Mouse (Mus musculus): ENCODE data around the gene Znhit3. TPM values are rescaled to one million over a fixed set of nuclear protein-coding genes. Genes with fewer than 3 reads are reported as not detected.

The Znhit3 gene
- polyA plus RNA-seq (2011; ENCODE audit: insufficient read length, low read depth, missing spikeins): 20.2 and 24.6 TPM in 2 replicates

DNA sequence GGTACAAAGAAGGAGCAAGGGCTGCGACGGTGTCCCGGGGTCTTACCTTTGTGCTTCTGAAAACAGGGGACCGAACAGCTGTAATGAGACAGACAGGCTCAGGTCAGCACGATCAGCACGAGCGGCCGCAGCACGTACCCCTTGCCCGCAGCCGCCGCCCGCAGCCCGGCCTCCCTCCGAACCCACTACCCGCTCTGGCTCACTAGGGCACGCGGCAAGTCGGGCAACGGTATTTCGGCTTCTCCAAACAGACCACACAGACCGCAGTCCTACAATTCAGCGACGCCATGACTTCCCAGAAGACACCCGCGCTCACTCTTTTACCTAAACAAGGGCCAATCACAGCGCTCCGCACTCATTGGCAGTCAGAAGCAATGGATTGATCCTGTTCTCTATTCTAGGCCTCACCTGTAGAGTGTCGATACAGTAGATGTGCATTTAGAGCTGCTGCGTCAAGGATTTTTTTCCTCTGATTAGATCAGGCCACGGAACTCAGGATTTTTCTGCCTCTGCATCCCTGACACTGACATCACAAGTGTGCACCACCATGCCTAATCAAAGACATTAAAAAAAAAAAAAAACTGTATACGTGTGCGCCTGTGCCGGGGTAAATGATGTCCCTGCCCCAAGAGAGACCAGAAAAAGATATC, at the start of gene Znhit3:
Gene Znhit3, minus strand, starts transcription at position 314 of the 650 bp plus-strand sequence.
- no peak for TF ChIP-seq CTCF (IDR thresholded peaks at IDR 0.05; ENCODE audit: borderline replicate concordance, insufficient read depth, low read length)
- TF ChIP-seq POLR2A (IDR thresholded peaks at IDR 0.05; ENCODE audit: low read depth, low read length): peak; percentile 55
- Histone ChIP-seq H3K27ac (ENCODE audit: insufficient read depth, low read length) (peak within 1 kb of the TSS; percentile 75), H3K4me3 (ENCODE audit: insufficient read depth, low read length) (peak within 1 kb of the TSS; percentile 97), H3K4me1 (ENCODE audit: control insufficient read depth, insufficient read depth, low read length) (peaks cover 5% of the 10 kb centered on the region)

DNA sequence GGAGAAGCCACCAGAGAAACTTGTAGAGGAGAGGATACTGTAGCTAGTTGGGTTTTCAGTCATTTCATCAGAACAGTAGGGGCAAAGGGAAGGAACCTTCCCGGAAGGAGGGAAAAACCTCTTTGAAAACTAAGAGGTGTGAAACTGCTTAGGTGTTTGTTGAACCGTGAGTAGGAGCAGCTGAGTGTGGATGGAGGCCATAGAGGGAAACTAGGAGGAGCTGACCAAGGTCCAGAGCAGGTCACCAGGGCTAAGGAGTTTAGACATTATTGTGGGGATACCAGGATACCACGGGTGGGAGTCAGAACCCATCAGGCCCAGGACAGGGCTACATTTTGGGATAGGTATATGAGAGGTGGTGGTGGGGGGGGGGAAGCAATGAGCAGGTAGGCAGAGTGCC, 47.4 kb upstream of the Znhit3 start:
- no peak overlapping the region for H3K4me3 ChIP-seq (ENCODE audit: insufficient read depth, low read length)
- TF ChIP-seq POLR2A (IDR thresholded peaks at IDR 0.05; ENCODE audit: low read depth, low read length): no peak
- TF ChIP-seq CTCF (IDR thresholded peaks at IDR 0.05; ENCODE audit: borderline replicate concordance, insufficient read depth, low read length): no peak
- no peak overlapping the region for H3K27ac ChIP-seq (ENCODE audit: insufficient read depth, low read length)
- no peaks in the 10 kb centered on the region for H3K4me1 ChIP-seq (ENCODE audit: control insufficient read depth, insufficient read depth, low read length)

DNA sequence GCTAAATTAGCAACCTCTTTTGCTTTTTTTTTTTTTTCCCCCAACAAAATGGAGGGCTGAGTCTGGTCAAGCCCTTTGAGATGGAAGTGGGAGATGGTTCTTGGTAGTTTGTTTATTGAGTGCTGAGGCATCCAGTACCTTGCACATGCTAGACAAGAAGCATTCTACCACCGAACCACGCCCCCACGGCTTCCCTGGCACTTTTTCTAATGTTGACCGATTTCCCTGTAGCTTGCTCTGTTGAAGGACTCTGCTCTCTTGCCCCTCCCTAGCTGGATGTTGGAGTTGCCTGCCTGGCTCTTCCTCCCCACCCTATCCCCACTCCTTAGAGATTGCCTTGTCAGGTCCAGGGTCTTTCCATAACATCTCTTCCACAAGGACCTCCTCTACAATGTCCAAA, 46.4 kb upstream of the Znhit3 start:
- no peak overlapping the region for H3K4me3 ChIP-seq (ENCODE audit: insufficient read depth, low read length)
- no peaks in the 10 kb centered on the region for H3K4me1 ChIP-seq (ENCODE audit: control insufficient read depth, insufficient read depth, low read length)
- H3K27ac ChIP-seq (ENCODE audit: insufficient read depth, low read length): no peak overlapping the region
- TF ChIP-seq CTCF (IDR thresholded peaks at IDR 0.05; ENCODE audit: borderline replicate concordance, insufficient read depth, low read length) (no peak), POLR2A (IDR thresholded peaks at IDR 0.05; ENCODE audit: low read depth, low read length) (no peak)

DNA sequence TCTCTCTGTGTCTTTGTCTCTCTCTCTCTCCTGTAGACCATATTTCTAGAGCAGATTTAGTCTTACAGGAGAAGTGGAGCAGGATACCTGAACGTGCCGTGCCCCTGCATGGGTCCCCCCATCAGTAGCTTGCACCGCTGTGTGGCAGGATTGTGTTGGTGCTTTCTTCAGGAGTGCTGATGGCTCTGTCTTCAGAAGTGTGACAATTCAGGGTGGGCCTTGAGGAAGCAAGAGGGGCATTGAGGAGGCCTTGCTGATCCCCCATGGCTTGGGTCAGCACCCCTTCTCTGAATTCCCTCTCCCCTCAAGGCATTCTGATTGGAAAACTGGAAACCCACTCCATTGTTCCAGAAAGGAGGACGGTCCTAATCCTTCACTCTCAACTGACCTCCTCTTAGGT, 45.4 kb upstream of the Znhit3 start:
- Histone ChIP-seq H3K4me1 (ENCODE audit: control insufficient read depth, insufficient read depth, low read length) (no peaks in the 10 kb centered on the region), H3K4me3 (ENCODE audit: insufficient read depth, low read length) (no peak overlapping the region), H3K27ac (ENCODE audit: insufficient read depth, low read length) (no peak overlapping the region)
- TF ChIP-seq CTCF (IDR thresholded peaks at IDR 0.05; ENCODE audit: borderline replicate concordance, insufficient read depth, low read length): no peak
- TF ChIP-seq POLR2A (IDR thresholded peaks at IDR 0.05; ENCODE audit: low read depth, low read length): no peak

DNA sequence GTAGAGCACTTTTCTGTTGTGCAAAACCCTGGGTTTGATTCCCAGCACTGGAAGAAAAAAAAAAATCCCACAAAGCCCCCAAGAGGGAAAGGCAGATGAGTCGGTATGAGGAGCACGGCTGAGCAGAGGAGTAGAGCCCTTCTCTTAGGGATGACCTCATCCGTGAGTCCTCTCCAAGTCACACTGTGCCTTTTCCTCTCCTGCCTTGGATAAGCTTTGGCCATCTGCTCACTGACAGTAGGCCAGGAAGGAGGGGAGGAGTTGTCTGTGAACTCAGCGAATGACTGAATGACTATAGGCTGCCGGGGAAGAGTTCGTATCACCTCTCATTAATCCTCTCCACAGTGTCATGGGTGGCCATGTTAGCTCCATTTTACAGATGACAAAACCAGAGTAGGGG, 44.6 kb upstream of the Znhit3 start:
- Histone ChIP-seq H3K4me3 (ENCODE audit: insufficient read depth, low read length) (no peak overlapping the region), H3K4me1 (ENCODE audit: control insufficient read depth, insufficient read depth, low read length) (no peaks in the 10 kb centered on the region), H3K27ac (ENCODE audit: insufficient read depth, low read length) (no peak overlapping the region)
- TF ChIP-seq CTCF (IDR thresholded peaks at IDR 0.05; ENCODE audit: borderline replicate concordance, insufficient read depth, low read length) (no peak), POLR2A (IDR thresholded peaks at IDR 0.05; ENCODE audit: low read depth, low read length) (no peak)

DNA sequence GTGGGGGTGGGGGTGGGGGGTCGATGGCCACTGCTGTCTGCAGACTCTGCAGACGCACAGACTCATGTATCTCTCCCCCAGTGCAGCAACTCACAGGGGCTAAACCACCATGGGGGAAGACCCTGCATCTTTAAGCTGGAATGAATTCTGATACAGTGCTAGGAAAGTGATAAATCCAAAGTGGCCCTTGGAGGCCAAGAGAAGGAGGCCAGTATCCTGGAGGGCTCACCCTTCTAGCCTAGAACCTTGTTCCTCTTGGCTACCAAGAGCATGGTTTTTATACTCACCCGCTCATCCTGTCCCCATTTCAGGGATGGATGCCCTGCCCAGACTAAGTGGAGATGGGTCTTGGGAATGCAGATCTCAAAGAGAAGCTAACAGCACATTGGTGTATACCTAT, 44.1 kb upstream of the Znhit3 start:
- H3K4me1 ChIP-seq (ENCODE audit: control insufficient read depth, insufficient read depth, low read length): no peaks in the 10 kb centered on the region
- H3K4me3 ChIP-seq (ENCODE audit: insufficient read depth, low read length): no peak overlapping the region
- H3K27ac ChIP-seq (ENCODE audit: insufficient read depth, low read length): no peak overlapping the region
- no peak for TF ChIP-seq POLR2A (IDR thresholded peaks at IDR 0.05; ENCODE audit: low read depth, low read length)
- no peak for TF ChIP-seq CTCF (IDR thresholded peaks at IDR 0.05; ENCODE audit: borderline replicate concordance, insufficient read depth, low read length)

DNA sequence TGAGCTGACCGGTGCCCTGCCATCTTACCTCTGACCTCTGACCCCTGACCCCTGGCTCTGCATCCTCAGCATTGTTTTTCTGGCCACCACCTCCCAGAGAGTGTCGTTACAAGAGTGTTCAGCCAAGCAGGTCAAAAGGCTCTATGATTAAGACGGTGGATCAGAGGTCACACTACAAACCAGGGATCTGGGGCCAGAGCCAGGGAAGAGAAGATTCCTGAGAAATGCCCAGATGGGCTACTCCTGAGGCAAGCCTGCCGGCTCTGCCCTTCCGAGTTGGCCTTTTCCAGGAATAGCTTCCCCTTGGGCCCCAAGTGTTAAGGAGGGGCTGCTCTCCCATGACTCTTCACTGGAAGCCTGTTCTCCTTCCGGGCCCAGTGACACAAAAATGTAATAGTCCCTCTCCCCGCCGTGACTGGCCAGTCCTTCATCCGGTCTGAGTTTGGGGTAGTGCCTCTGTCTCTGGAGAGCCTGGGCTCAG, 43.6 kb upstream of the Znhit3 start:
- Histone ChIP-seq H3K27ac (ENCODE audit: insufficient read depth, low read length) (no peak overlapping the region), H3K4me3 (ENCODE audit: insufficient read depth, low read length) (no peak overlapping the region), H3K4me1 (ENCODE audit: control insufficient read depth, insufficient read depth, low read length) (no peaks in the 10 kb centered on the region)
- TF ChIP-seq CTCF (IDR thresholded peaks at IDR 0.05; ENCODE audit: borderline replicate concordance, insufficient read depth, low read length): no peak
- TF ChIP-seq POLR2A (IDR thresholded peaks at IDR 0.05; ENCODE audit: low read depth, low read length): no peak

DNA sequence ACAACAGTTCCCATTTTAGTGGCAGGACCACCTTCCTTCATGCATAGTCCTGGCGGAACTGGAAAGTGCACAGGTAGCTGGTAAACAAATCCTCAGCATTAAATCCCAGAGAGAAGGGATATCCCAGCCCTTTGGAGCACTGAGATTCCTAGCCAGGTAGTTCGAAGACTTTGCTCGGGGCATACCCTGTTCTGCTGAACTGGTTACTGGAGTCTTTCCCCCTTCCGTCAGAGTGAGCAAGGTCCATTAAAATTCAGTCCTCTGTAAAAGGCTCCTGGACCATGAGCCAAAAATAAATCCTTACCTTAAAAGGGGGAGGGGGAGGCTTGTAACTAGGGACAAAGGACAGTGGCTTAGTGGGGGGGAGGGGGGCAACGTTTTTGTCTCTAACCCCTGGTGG, 43.0 kb upstream of the Znhit3 start:
- TF ChIP-seq POLR2A (IDR thresholded peaks at IDR 0.05; ENCODE audit: low read depth, low read length) (no peak), CTCF (IDR thresholded peaks at IDR 0.05; ENCODE audit: borderline replicate concordance, insufficient read depth, low read length) (no peak)
- H3K4me3 ChIP-seq (ENCODE audit: insufficient read depth, low read length): no peak overlapping the region
- H3K27ac ChIP-seq (ENCODE audit: insufficient read depth, low read length): no peak overlapping the region
- no peaks in the 10 kb centered on the region for H3K4me1 ChIP-seq (ENCODE audit: control insufficient read depth, insufficient read depth, low read length)

DNA sequence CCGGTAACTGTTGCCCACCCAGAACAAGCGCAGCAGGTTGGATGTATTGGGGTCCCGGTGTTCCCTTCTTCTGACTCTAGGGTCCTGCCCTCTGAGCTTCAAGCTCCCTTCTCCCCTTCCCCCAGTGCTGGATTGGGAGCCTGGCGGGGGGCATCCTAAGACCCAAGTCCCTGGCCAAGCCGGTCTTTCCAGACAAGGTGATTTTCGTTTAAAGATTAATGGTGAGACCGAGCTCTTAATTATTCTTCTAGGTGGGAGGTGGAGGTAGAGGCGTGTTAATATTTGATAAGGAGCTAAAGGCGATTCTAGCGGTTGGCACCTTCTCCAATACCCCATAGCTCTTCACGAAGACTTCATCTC, 42.1 kb upstream of the Znhit3 start:
- H3K27ac ChIP-seq (ENCODE audit: insufficient read depth, low read length): no peak overlapping the region
- H3K4me3 ChIP-seq (ENCODE audit: insufficient read depth, low read length): no peak overlapping the region
- TF ChIP-seq POLR2A (IDR thresholded peaks at IDR 0.05; ENCODE audit: low read depth, low read length): no peak
- TF ChIP-seq CTCF (IDR thresholded peaks at IDR 0.05; ENCODE audit: borderline replicate concordance, insufficient read depth, low read length): no peak
- no peaks in the 10 kb centered on the region for H3K4me1 ChIP-seq (ENCODE audit: control insufficient read depth, insufficient read depth, low read length)

DNA sequence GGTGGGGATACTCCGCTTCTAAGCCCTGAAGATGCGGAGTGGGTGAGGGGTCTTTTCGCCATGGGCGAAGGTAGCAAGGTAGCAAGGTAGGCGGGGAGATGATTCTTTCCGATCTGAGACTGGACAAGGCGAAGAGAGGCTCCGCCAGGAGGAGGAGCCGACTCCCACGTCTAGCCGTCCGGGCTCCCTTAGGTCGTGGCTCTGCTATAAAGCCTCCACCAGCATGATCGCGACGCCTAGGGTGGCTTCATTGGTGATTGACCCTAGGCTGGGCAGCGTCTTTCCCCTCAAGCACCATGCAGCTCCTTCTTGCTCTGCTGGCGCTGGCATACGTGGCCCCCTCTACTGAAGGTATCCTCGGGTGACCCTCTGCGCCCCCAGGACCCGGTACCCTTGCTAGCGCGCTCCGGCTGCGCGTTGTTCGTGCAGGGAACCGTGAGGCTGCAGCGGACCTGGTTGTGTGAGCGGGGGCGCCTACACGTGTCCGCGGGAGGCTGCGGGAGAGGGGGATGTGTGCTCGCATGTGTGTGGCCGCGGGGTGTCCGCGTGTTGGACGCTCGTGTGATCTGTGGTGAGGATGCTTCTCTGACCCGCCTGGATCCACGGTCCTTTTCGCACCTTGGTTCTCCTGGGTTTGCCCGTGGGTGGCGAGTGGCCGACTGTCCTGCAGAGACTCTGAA, 41.6 kb upstream of the Znhit3 start, which contains the start of gene Car4:
Gene Car4, plus strand, starts transcription at position 196 of the 680 bp plus-strand sequence.
- H3K27ac ChIP-seq (ENCODE audit: insufficient read depth, low read length): no peak within 1 kb of the TSS
- no peak within 1 kb of the TSS for H3K4me3 ChIP-seq (ENCODE audit: insufficient read depth, low read length)
- H3K4me1 ChIP-seq (ENCODE audit: control insufficient read depth, insufficient read depth, low read length): no peaks in the 10 kb centered on the region
- TF ChIP-seq CTCF (IDR thresholded peaks at IDR 0.05; ENCODE audit: borderline replicate concordance, insufficient read depth, low read length) (no peak), POLR2A (IDR thresholded peaks at IDR 0.05; ENCODE audit: low read depth, low read length) (no peak)

Measured in embryonic fibroblast, embryonic 13.5 days (primary cell).